Mouse (Mus musculus) testis, adult 2 months (tissue): ENCODE measurements at regions not wholly inside any gene's neighbourhood (a gene's known extent, or its start where the extent isn't known, plus 50 kb on each side); places are given as distances from the start of the nearest gene placed in this dataset.

ENCODE experiments used
- H3K27ac ChIP-seq: fragments of 200-500 bp; 2 replicates; pipeline ENCODE4 v1.5.1; 2012; ENCODE audit warnings: low read depth, low read length; ENCODE audit not compliant: control insufficient read depth, insufficient read depth
- H3K27me3 ChIP-seq: fragments of 200-500 bp; 2 replicates; pipeline ENCODE4 v1.6.1; 2012; ENCODE audit warnings: mild to moderate bottlenecking, low read length, moderate library complexity; ENCODE audit not compliant: control insufficient read depth, insufficient read depth
- H3K36me3 ChIP-seq: fragments of 200-500 bp; 2 replicates; pipeline ENCODE4 v1.6.1; 2012; ENCODE audit warnings: mild to moderate bottlenecking, low read length; ENCODE audit not compliant: control insufficient read depth, insufficient read depth
- H3K4me1 ChIP-seq: fragments of 200-500 bp; 2 replicates; pipeline ENCODE4 v1.6.1; 2012; ENCODE audit warnings: low read length; ENCODE audit not compliant: control insufficient read depth, insufficient read depth
- H3K4me3 ChIP-seq: fragments of 200-500 bp; 2 replicates; pipeline ENCODE4 v1.5.1; 2012; ENCODE audit warnings: low read depth, mild to moderate bottlenecking, low read length, moderate library complexity, mixed read lengths; ENCODE audit not compliant: control insufficient read depth
- CTCF ChIP-seq: fragments of 200-500 bp; IDR thresholded peaks from 2 replicates; pipeline ENCODE4 v1.5.1; 2012; ENCODE audit warnings: low read depth, mild to moderate bottlenecking, inconsistent platforms, low read length, moderate library complexity; ENCODE audit not compliant: control insufficient read depth, insufficient read depth, insufficient replicate concordance
- POLR2A ChIP-seq: fragments of 200-500 bp; IDR thresholded peaks from 2 replicates; pipeline ENCODE4 v1.6.1; 2012; ENCODE audit warnings: low read depth, mild to moderate bottlenecking, inconsistent platforms, low read length, moderate library complexity; ENCODE audit not compliant: control insufficient read depth

DNA sequence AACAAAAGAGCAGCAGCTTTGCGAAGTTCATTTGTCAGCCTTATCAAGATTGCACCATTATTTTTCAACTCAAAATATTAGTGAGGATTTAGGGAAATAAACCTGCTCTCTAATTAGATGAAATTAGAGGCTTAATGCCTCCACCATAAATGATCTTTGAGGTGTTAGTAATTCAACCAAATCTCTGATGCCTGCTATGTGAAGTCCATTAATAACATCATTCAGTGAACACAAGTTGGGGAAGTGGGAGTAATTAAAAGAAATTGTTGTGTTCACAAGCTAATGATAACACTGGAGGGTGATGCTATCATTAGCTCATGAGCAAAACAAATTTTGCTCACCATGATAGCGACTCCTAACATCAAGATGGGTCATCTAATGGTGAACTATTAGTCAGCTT lies 246.0 kb downstream of the Ttc6 start:
- Histone ChIP-seq H3K27ac (no peak overlapping the region), H3K4me3 (no peak overlapping the region), H3K27me3 (no peaks in the 10 kb centered on the region), H3K4me1 (no peaks in the 10 kb centered on the region), H3K36me3 (no peaks in the 10 kb centered on the region)
- no peak for TF ChIP-seq POLR2A
- TF ChIP-seq CTCF, result no peak

DNA sequence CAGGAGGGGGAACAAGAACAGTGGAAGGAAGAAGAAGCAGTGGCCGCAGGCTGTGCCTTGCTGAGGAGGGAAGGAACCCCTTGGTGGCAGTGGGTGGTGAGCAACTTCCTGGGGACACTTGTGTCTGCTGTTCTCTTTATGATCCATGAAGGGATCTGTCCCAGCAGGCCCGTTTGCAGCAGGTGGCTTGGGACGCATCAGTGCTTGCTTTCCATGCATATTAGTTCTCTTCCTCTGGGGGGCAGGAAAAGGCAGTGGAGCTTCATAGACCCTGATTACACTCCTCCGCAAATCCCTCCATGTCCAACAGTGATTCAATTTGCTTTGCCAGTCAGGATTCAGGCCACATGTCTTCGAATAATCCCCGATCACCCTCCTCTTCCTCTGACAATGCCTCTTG lies 259.9 kb downstream of the Ttc6 start:
- TF ChIP-seq CTCF (no peak), POLR2A (no peak)

DNA sequence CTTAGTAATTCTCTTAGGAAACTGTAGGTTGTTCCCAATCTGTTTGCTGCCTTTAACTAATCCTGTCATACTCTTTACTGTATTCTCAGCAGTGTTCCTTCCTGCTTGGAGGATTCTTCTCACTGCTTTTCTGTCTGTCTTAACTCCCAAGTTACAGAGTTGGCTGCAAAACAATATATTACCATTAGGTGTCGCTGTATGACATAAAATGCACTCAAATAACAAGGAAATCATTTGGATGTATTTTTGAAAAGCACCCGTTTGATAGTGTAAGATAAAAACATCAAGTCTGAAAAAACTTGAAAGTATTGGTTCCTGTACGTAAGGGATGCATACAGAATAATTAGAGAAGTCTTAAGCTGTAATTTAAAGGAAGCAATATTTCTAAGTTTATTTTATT lies 261.8 kb downstream of the Ttc6 start:
- TF ChIP-seq CTCF (no peak), POLR2A (no peak)

More for the DNA sequence above, 259.9 kb downstream of the Ttc6 start:
- Histone ChIP-seq H3K36me3 (no peaks in the 10 kb centered on the region), H3K4me3 (no peak overlapping the region), H3K4me1 (no peaks in the 10 kb centered on the region), H3K27me3 (no peaks in the 10 kb centered on the region), H3K27ac (no peak overlapping the region)

DNA sequence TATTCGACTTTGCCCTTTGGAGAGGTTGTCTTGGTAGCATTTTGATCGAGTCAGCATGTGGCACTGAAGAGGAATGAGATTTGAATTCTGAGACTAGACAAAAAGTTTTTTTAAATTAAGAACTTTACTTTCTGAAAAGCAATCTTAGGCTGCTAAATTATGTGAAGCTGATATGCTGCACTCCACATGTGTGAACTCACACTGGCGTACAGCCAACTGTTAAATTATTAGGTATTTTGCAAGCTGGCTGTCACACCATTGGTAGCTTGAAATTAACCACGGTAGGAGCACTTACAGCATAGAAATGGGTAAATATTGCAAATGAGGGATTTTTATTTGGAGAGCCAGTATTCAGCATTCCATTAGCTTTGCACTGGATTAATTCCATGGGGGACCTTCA lies 278.9 kb downstream of the Ttc6 start:
- TF ChIP-seq POLR2A, result no peak
- TF ChIP-seq CTCF, result no peak
- Histone ChIP-seq H3K27me3 (no peaks in the 10 kb centered on the region), H3K27ac (no peak overlapping the region), H3K36me3 (no peaks in the 10 kb centered on the region), H3K4me1 (no peaks in the 10 kb centered on the region), H3K4me3 (no peak overlapping the region)

More for the DNA sequence above, 261.8 kb downstream of the Ttc6 start:
- no peak overlapping the region for H3K27ac ChIP-seq
- H3K27me3 ChIP-seq, result no peaks in the 10 kb centered on the region
- no peaks in the 10 kb centered on the region for H3K4me1 ChIP-seq
- no peak overlapping the region for H3K4me3 ChIP-seq
- no peaks in the 10 kb centered on the region for H3K36me3 ChIP-seq

DNA sequence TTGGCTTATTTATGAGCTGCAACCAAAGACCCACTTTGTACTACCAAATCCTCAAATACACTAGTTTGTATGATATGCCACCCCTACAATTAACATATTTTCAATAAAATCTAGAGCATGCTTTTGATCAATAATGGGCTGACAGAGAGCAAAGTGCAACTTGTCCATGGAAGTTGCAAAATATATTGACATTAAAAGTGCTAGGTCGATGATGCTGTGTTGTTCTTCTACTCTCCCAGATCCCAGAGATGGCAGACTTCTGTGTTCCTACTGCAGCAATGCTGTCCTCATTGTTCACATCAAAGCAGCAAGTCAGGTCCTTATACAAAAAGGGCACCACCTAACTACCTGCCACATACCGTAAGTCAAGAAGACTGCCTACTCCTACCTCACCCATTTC lies 307.1 kb downstream of the Ttc6 start:
- Histone ChIP-seq H3K36me3 (no peaks in the 10 kb centered on the region), H3K27ac (no peak overlapping the region), H3K4me1 (no peaks in the 10 kb centered on the region), H3K27me3 (no peaks in the 10 kb centered on the region), H3K4me3 (no peak overlapping the region)
- no peak for TF ChIP-seq CTCF
- TF ChIP-seq POLR2A, result no peak

DNA sequence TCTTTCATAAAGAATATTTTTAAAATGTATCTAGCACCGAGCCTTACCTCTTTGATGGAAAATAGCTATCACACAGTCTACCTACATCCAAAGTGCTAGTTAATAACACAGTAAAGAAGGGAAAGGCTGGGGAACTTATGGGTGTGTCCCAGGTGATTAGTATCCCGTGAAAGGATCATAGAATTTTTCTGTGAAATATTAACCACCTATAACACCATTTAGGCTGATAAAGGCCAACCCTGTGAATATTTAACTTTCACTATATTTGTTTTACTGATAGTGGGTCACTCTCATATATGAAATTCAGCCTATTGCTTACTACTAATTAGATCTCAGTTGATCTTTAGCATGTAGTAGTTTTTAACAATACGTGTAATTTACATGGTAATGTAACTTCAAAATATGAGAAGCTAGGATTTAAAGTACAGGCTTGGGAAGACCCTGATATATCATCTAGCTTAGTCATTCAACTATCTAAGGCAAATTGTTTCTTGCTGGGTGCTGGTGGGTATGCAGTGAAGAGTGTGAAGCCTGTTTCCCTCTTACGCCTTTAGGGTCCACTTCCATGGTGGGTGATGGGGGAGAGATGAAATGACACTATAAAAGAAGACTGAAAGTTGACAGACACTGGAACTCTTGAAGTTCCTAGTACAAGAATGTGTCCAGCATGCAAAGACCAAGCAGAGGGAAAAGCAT lies 320.6 kb upstream of the Sstr1 start:
- no peak for TF ChIP-seq CTCF
- no peak for TF ChIP-seq POLR2A

DNA sequence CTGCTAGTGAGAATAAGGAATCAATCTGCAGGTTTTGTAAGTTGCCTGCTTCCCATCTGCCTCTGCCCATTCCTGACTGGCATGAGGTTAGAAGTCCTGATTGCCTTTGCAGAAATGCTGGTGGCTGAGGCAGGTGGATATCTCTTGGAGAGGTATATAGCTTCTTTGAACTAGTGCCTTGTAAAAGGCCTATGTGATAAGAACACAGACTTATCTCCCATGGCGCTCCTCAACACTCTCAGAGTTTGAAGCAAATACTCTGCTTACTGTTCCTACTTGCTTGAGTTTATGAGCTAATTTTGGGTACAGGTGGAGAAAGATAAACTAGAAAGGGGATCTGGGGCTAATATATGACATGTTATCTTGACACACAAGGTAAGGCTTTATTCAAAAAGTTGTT lies 320.0 kb upstream of the Sstr1 start:
- no peaks in the 10 kb centered on the region for H3K27me3 ChIP-seq
- TF ChIP-seq CTCF (no peak), POLR2A (no peak)
- no peak overlapping the region for H3K27ac ChIP-seq
- no peaks in the 10 kb centered on the region for H3K36me3 ChIP-seq
- no peaks in the 10 kb centered on the region for H3K4me1 ChIP-seq
- no peak overlapping the region for H3K4me3 ChIP-seq

More for the DNA sequence above, 320.6 kb upstream of the Sstr1 start:
- H3K27ac ChIP-seq, result no peak overlapping the region
- no peaks in the 10 kb centered on the region for H3K36me3 ChIP-seq
- no peak overlapping the region for H3K4me3 ChIP-seq
- H3K27me3 ChIP-seq, result no peaks in the 10 kb centered on the region
- H3K4me1 ChIP-seq, result no peaks in the 10 kb centered on the region

DNA sequence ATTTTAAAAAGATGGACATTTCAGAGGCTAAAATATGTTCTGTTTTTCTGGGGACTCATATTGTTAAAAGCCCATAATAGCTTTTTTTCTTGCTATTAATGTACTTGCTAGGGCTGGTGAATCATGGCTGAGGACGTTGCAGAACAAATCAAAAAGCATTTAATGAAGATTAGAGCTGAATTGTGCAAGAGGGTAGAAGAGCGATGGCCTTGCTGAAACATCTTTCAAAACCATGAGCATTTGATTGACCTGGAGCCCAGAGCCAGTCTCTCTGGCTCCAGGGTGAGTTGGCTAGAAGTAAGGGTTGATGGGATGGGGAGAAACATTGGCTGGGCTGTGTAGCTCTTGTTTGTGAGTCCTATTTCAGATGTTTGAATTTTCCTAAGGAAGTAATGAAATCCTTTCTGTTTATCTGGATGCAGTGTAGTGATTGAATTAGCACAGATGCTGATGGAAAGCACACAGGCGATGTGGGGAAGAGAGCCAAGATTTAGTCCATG lies 313.8 kb upstream of the Sstr1 start:
- Histone ChIP-seq H3K4me3 (no peak overlapping the region), H3K4me1 (no peaks in the 10 kb centered on the region), H3K36me3 (no peaks in the 10 kb centered on the region), H3K27ac (no peak overlapping the region), H3K27me3 (no peaks in the 10 kb centered on the region)
- TF ChIP-seq POLR2A, result no peak
- TF ChIP-seq CTCF, result no peak
